Mouse (Mus musculus): ENCODE measurements around the gene Slc35e4.

Gene Slc35e4

GRCm38 (mm10) chr11:3864343-3864742 is 50.1 kb downstream of the Slc35e4 start:
- no peak for DNase-seq (ENCODE audit: low read depth, low spot score)

GRCm38 (mm10) chr11:3863454-3864112 is 50.9 kb downstream of the Slc35e4 start, which contains the start of gene Osbp2:
Gene Osbp2 (minus strand): TSS chr11:3863903.
- DNase-seq (ENCODE audit: low read depth, low spot score): no peak

GRCm38 (mm10) chr11:3862661-3863453 is 51.6 kb downstream of the Slc35e4 start:
- DNase-seq (ENCODE audit: low read depth, low spot score): no peak

- DNase-seq (ENCODE audit: low read depth, low spot score): peak; percentile 44
These were observed 54.1 kb downstream of the Slc35e4 start for GRCm38 (mm10) chr11:3860361-3860760.

GRCm38 (mm10) chr11:3859778-3860177 is 54.7 kb downstream of the Slc35e4 start:
- DNase-seq (ENCODE audit: low read depth, low spot score): peak; percentile 56

GRCm38 (mm10) chr11:3857902-3858301 is 56.6 kb downstream of the Slc35e4 start:
- DNase-seq (ENCODE audit: low read depth, low spot score): no peak
